ENCODE assay signal across 7 mouse cellular contexts in genomic region chr5:125408842-125409241, GRCm38 (mm10). TPM values are rescaled to one million over a fixed set of nuclear protein-coding genes. Genes with fewer than 3 reads are reported as not detected.
DNase-seq lines count a peak whose midpoint lies in the region; ATAC-seq and TF ChIP-seq lines count a peak whose summit lies in the region.

No protein-coding gene starts in this region.

- TF ChIP-seq CTCF in cortical plate, adult 2 months (IDR thresholded peaks at IDR 0.05; ENCODE audit: extremely low read depth, insufficient read depth, low read length), result no peak

- no peaks in the 10 kb centered on the region for H3K4me1 ChIP-seq in cortical plate, adult 2 months (ENCODE audit: control insufficient read depth, insufficient read depth, low read length)
- H3K4me1 ChIP-seq in megakaryocyte, embryonic 14.5 days, result peaks cover 63% of the 10 kb centered on the region

- peak overlapping the region; percentile 27 for H3K4me3 ChIP-seq in cortical plate, adult 2 months (ENCODE audit: insufficient read depth, low read length)
- H3K4me3 ChIP-seq in megakaryocyte, embryonic 14.5 days (replicated peaks), result peak overlapping the region; percentile 91

- peak; percentile 14 for ATAC-seq in inflammation-experienced regulatory T-cells, adult 6 months

- peaks cover 10% of the 10 kb centered on the region for H3K36me3 ChIP-seq in megakaryocyte, embryonic 14.5 days (replicated peaks; ENCODE audit: low read length)

- H3K9me3 ChIP-seq in megakaryocyte, embryonic 14.5 days, result no peaks in the 10 kb centered on the region

- no peak for TF ChIP-seq POLR2A in cortical plate, adult 2 months (IDR thresholded peaks at IDR 0.05; ENCODE audit: extremely low read depth, insufficient read depth, low read length)

- no peaks in the 10 kb centered on the region for H3K27me3 ChIP-seq in megakaryocyte, embryonic 14.5 days (replicated peaks)

- DNase-seq in adipocyte (ENCODE audit: low spot score), result peak; percentile 93
- peak; percentile 78 for DNase-seq in gastrocnemius, postnatal 14 days
- peak; percentile 84 to 85 for DNase-seq in left cerebral cortex, postnatal 10 days (ENCODE audit: extremely low spot score in 1 of 2, low spot score in 2 of 2)
- DNase-seq in right cerebral cortex, postnatal 25 days, result peak; percentile 81

- H3K27ac ChIP-seq in cortical plate, adult 2 months (ENCODE audit: insufficient read depth, low read length), result 0 out of 2 replicates have a peak overlapping the region, but pooled peaks have one; percentile 18

- intact Hi-C loops in gastrocnemius, postnatal 14 days (cut with DNase I; ENCODE audit: low total_unique reads), result no loop called here
- intact Hi-C loops in left cerebral cortex, postnatal 10 days (cut with DNase I), result no loop called here

RNA-seq across cellular contexts. Expression of gene Ubc, which starts 18.8 kb away (rescaled TPM):
- polyA plus RNA-seq in cortical plate, adult 2 months (2012; rRNA removed), result 769 and 804 TPM in 2 replicates
- 1,000 to 10,000 TPM in 1 of 2 experiments, 100 to 1,000 TPM in 1; 660 to 1,001 TPM for total RNA-seq in gastrocnemius, postnatal 14 days (2021)
- polyA plus RNA-seq in inflammation-experienced regulatory T-cells, adult 6 months (2017; shearing (Covaris generic)), result 1,000 to 10,000 TPM in 2 of 3 experiments, 100 to 1,000 TPM in 1; 741 to 1,375 (median 1,290) TPM
- total RNA-seq in left cerebral cortex, postnatal 10 days (2021), result 100 to 1,000 TPM; 831 to 842 TPM
- 71.3 and 127 TPM in 2 replicates for polyA plus RNA-seq in megakaryocyte, embryonic 14.5 days (2012; ENCODE audit: insufficient read depth, low replicate concordance)

RNA-seq across cellular contexts. Expression of gene Gm10382, which starts 19.7 kb away (rescaled TPM):
- 0.21 and 0.36 TPM in 2 replicates for polyA plus RNA-seq in cortical plate, adult 2 months (2012; rRNA removed)
- total RNA-seq in gastrocnemius, postnatal 14 days (2021), result not detected
- 1 to 10 TPM in 2 of 3 experiments, under 1 TPM in 1; 0.65 to 1.1 (median 1.0) TPM for polyA plus RNA-seq in inflammation-experienced regulatory T-cells, adult 6 months (2017; shearing (Covaris generic))
- under 1 TPM; 0.39 to 0.56 TPM for total RNA-seq in left cerebral cortex, postnatal 10 days (2021)
- 0.53 and 1.9 TPM in 2 replicates for polyA plus RNA-seq in megakaryocyte, embryonic 14.5 days (2012; ENCODE audit: insufficient read depth, low replicate concordance)

RNA-seq across cellular contexts. Expression of gene Dhx37, which starts 25.1 kb away (rescaled TPM):
- 16.2 and 16.9 TPM in 2 replicates for polyA plus RNA-seq in cortical plate, adult 2 months (2012; rRNA removed)
- 1 to 10 TPM; 3.6 to 4.0 TPM for total RNA-seq in gastrocnemius, postnatal 14 days (2021)
- 10 to 100 TPM in 1 of 3 experiments, 1 to 10 TPM in 2; 6.9 to 10.2 (median 9.2) TPM for polyA plus RNA-seq in inflammation-experienced regulatory T-cells, adult 6 months (2017; shearing (Covaris generic))
- total RNA-seq in left cerebral cortex, postnatal 10 days (2021), result 10 to 100 TPM; 12.2 to 14.5 TPM
- 14.4 and 23.5 TPM in 2 replicates for polyA plus RNA-seq in megakaryocyte, embryonic 14.5 days (2012; ENCODE audit: insufficient read depth, low replicate concordance)

RNA-seq across cellular contexts. Expression of gene Bri3bp, which starts 32.5 kb away (rescaled TPM):
- 34.8 and 36.3 TPM in 2 replicates for polyA plus RNA-seq in cortical plate, adult 2 months (2012; rRNA removed)
- 1 to 10 TPM; 5.3 to 6.4 TPM for total RNA-seq in gastrocnemius, postnatal 14 days (2021)
- 10 to 100 TPM in 1 of 3 experiments, 1 to 10 TPM in 2; 5.6 to 12.9 (median 8.3) TPM for polyA plus RNA-seq in inflammation-experienced regulatory T-cells, adult 6 months (2017; shearing (Covaris generic))
- 10 to 100 TPM; 81.3 to 83.6 TPM for total RNA-seq in left cerebral cortex, postnatal 10 days (2021)
- 36.3 and 36.5 TPM in 2 replicates for polyA plus RNA-seq in megakaryocyte, embryonic 14.5 days (2012; ENCODE audit: insufficient read depth, low replicate concordance)

Comparison
In these comparisons a context has a peak if more than half of its experiments do, and no peak if none do; other contexts are left out.
1. Peak in every context shown above with its lines: DNase-seq, ATAC-seq, H3K4me3 ChIP-seq and H3K27ac ChIP-seq.